Mouse (Mus musculus) monocyte, adult 5-6 weeks (primary cell): ENCODE measurements around the gene Rnf216. TPM values are rescaled to one million over a fixed set of nuclear protein-coding genes. Genes with fewer than 3 reads are reported as not detected.

Source experiments
- ATAC-seq: fragments of 153-309, 156-312 bp; replicated peaks from 2 replicates; pipeline ENCODE4 v1.8.0; 2017; ENCODE audit warnings: mild to moderate bottlenecking; ENCODE audit not compliant: low TSS enrichment, insufficient number of reproducible peaks, severe bottlenecking, poor library complexity, low FRiP score
- total RNA-seq: library from RNA; stranded (forward); fragments of 200-1000, 200-491, 200-594 nt; gene quantifications from 3 replicates; pipeline ENCODE4 v1.2.3, GENCODE M21; 2017

Gene Rnf216
- total RNA-seq, 1 experiment from 2014 or later, result 120 TPM

GRCm38 (mm10) chr5:143034108-143034507 lies 78.7 kb downstream of the Rnf216 start:
- no peak for ATAC-seq

GRCm38 (mm10) chr5:143033277-143033676 lies 79.5 kb downstream of the Rnf216 start:
- ATAC-seq, result no peak

GRCm38 (mm10) chr5:143032639-143033146 lies 80.1 kb downstream of the Rnf216 start:
- no peak for ATAC-seq

- no peak for ATAC-seq
Measured at GRCm38 (mm10) chr5:143031681-143032080, 81.1 kb downstream of the Rnf216 start.

GRCm38 (mm10) chr5:143031193-143031592 lies 81.6 kb downstream of the Rnf216 start:
- no peak for ATAC-seq

- ATAC-seq, result no peak
Measured at GRCm38 (mm10) chr5:143023887-143024286, 88.9 kb downstream of the Rnf216 start.

GRCm38 (mm10) chr5:143022956-143023355 lies 89.8 kb downstream of the Rnf216 start:
- no peak for ATAC-seq

- no peak for ATAC-seq
Measured at GRCm38 (mm10) chr5:143017401-143017800, 95.4 kb downstream of the Rnf216 start.

- ATAC-seq, result no peak
Measured at GRCm38 (mm10) chr5:143009383-143009782, 103.4 kb downstream of the Rnf216 start.

- ATAC-seq, result no peak
Measured at GRCm38 (mm10) chr5:143000654-143001500, 111.9 kb downstream of the Rnf216 start.

GRCm38 (mm10) chr5:143000091-143000490 lies 112.7 kb downstream of the Rnf216 start:
- ATAC-seq, result no peak

- ATAC-seq, result no peak
Measured at GRCm38 (mm10) chr5:142998171-142998570, 114.6 kb downstream of the Rnf216 start.

- no peak for ATAC-seq
Measured at GRCm38 (mm10) chr5:142997526-142997925, 115.3 kb downstream of the Rnf216 start.

GRCm38 (mm10) chr5:142994746-142995145 lies 118.0 kb downstream of the Rnf216 start:
- no peak for ATAC-seq

GRCm38 (mm10) chr5:142989167-142989566 lies 123.6 kb downstream of the Rnf216 start:
- no peak for ATAC-seq

- no peak for ATAC-seq
Measured at GRCm38 (mm10) chr5:142988520-142988919, 124.3 kb downstream of the Rnf216 start.

GRCm38 (mm10) chr5:142984271-142984670 lies 128.5 kb downstream of the Rnf216 start:
- no peak for ATAC-seq

- no peak for ATAC-seq
Measured at GRCm38 (mm10) chr5:142983174-142983573, 129.6 kb downstream of the Rnf216 start.

- no peak for ATAC-seq
Measured at GRCm38 (mm10) chr5:142982046-142982801, 130.6 kb downstream of the Rnf216 start.

- no peak for ATAC-seq
Measured at GRCm38 (mm10) chr5:142976516-142976915, 136.3 kb downstream of the Rnf216 start.
